Mouse (Mus musculus) midbrain, embryonic 16.5 days (tissue): ENCODE data around the gene Arhgef10l. TPM values are rescaled to one million over a fixed set of nuclear protein-coding genes. Genes with fewer than 3 reads are reported as not detected.
"Not testable (repeated sequence)": the region's sequence is repeated elsewhere in the genome, so short reads cannot be mapped to it uniquely, and the experiment has no call there.

Source experiments
- ATAC-seq: fragments of 200-750 bp; cut with Nextera tagmentation; 2 replicates; pipeline ENCODE4 v1.8.0; 2017; ENCODE audit warnings: moderate TSS enrichment
- H3K27ac ChIP-seq: fragments of 300-500 bp; sonication (generic); 2 replicates; pipeline ENCODE4 v1.5.1; 2014; ENCODE audit warnings: mild to moderate bottlenecking, low read length, mixed read lengths
- H3K27me3 ChIP-seq: fragments of 300-500 bp; sonication (generic); 2 replicates; pipeline ENCODE4 v1.6.1; 2014; ENCODE audit warnings: low read depth, low read length, mixed read lengths; ENCODE audit not compliant: control insufficient read depth, insufficient read depth
- H3K36me3 ChIP-seq: fragments of 300-500 bp; sonication (generic); 2 replicates; pipeline ENCODE4 v1.6.1; 2014; ENCODE audit warnings: mild to moderate bottlenecking, low read length, moderate library complexity, mixed read lengths; ENCODE audit not compliant: control insufficient read depth, insufficient read depth
- H3K4me1 ChIP-seq: fragments of 300-500 bp; sonication (generic); 2 replicates; pipeline ENCODE4 v1.6.1; 2014; ENCODE audit warnings: mild to moderate bottlenecking, low read length, mixed read lengths; ENCODE audit not compliant: control insufficient read depth, insufficient read depth
- H3K4me2 ChIP-seq: fragments of 300-500 bp; sonication (generic); 2 replicates; pipeline ENCODE4 v1.6.1; 2014; ENCODE audit warnings: mild to moderate bottlenecking, low read length, mixed read lengths
- H3K4me3 ChIP-seq: fragments of 300-500 bp; sonication (generic); 2 replicates; pipeline ENCODE4 v1.5.1; 2014; ENCODE audit warnings: low read depth, mild to moderate bottlenecking, low read length, moderate library complexity, mixed read lengths
- H3K9ac ChIP-seq: fragments of 300-500 bp; sonication (generic); 2 replicates; pipeline ENCODE4 v1.6.1; 2014; ENCODE audit warnings: low read depth, low read length, mixed read lengths
- H3K9me3 ChIP-seq: fragments of 300-500 bp; sonication (generic); replicated peaks from 2 replicates; pipeline ENCODE4 v1.6.1; 2014; ENCODE audit warnings: mild to moderate bottlenecking, low read length, mixed read lengths; ENCODE audit not compliant: control insufficient read depth, poor library complexity, severe bottlenecking
- WGBS: fragments of 180-500 bp; shearing (Covaris S2); extraction: QIAGEN DNeasy Blood & Tissue Kit; methylation state at CpG from one replicate; pipeline ENCODE4 v1.1.7; 2014; 5-methylcytosine and 5-hydroxymethylcytosine counted together
- polyA plus RNA-seq: library from polyadenylated mRNA; unstranded; fragments of >200 nt; fragmentation: Nextera tagmentation; extraction: Ambion mirVana; gene quantifications from 2 replicates; pipeline ENCODE4 v1.2.1, GENCODE M21; 2015

Gene Arhgef10l
- polyA plus RNA-seq, 1 experiment from 2014 or later, result 24.5 TPM

GRCm38 (mm10) chr4:140569394-140569793, 96.4 kb downstream of the Arhgef10l start:
- Histone ChIP-seq H3K36me3 (peaks cover 39% of the 10 kb centered on the region), H3K9ac (no peak overlapping the region), H3K9me3 (no peaks in the 10 kb centered on the region), H3K4me2 (no peak overlapping the region), H3K27ac (no peak overlapping the region), H3K4me3 (no peak overlapping the region), H3K4me1 (no peaks in the 10 kb centered on the region), H3K27me3 (no peaks in the 10 kb centered on the region)
- WGBS, result 79% methylated on average over 2 of the region's 2 CpGs
- ATAC-seq, result no peak

- H3K9me3 ChIP-seq, result no peaks in the 10 kb centered on the region
- peaks cover 43% of the 10 kb centered on the region for H3K36me3 ChIP-seq
- no peaks in the 10 kb centered on the region for H3K27me3 ChIP-seq
- H3K9ac ChIP-seq, result no peak overlapping the region
- H3K4me1 ChIP-seq, result no peaks in the 10 kb centered on the region
- H3K4me2 ChIP-seq, result no peak overlapping the region
- H3K4me3 ChIP-seq, result no peak overlapping the region
- no peak for ATAC-seq
- no peak overlapping the region for H3K27ac ChIP-seq
- 97% methylated on average over 11 of the region's 11 CpGs for WGBS
Observed at GRCm38 (mm10) chr4:140567911-140568480, 97.8 kb downstream of the Arhgef10l start.

GRCm38 (mm10) chr4:140566785-140567184, 99.0 kb downstream of the Arhgef10l start:
- ATAC-seq, result no peak

GRCm38 (mm10) chr4:140564459-140564858, 101.4 kb downstream of the Arhgef10l start:
- H3K27me3 ChIP-seq, ATAC-seq, H3K9ac ChIP-seq, H3K27ac ChIP-seq, H3K9me3 ChIP-seq, H3K4me3 ChIP-seq, H3K4me1 ChIP-seq, H3K4me2 ChIP-seq: not testable (repeated sequence)
- WGBS, result 95% methylated on average over 1 of the region's 1 CpGs
- H3K36me3 ChIP-seq, result peaks cover 65% of the 10 kb centered on the region

More at GRCm38 (mm10) chr4:140566785-140567184, 99.0 kb downstream of the Arhgef10l start:
- 94% methylated on average over 14 of the region's 14 CpGs for WGBS
- Histone ChIP-seq H3K9me3 (no peaks in the 10 kb centered on the region), H3K4me1 (no peaks in the 10 kb centered on the region), H3K27ac (no peak overlapping the region), H3K36me3 (peaks cover 53% of the 10 kb centered on the region), H3K4me2 (no peak overlapping the region), H3K4me3 (no peak overlapping the region), H3K9ac (no peak overlapping the region), H3K27me3 (no peaks in the 10 kb centered on the region)

GRCm38 (mm10) chr4:140562461-140563178, 103.2 kb downstream of the Arhgef10l start:
- no peaks in the 10 kb centered on the region for H3K9me3 ChIP-seq
- peaks cover 54% of the 10 kb centered on the region for H3K36me3 ChIP-seq
- H3K9ac ChIP-seq, result no peak overlapping the region
- 85% methylated on average over 10 of the region's 10 CpGs for WGBS
- 0 out of 2 replicates have a peak, but pooled peaks have one; percentile 53 for ATAC-seq
- H3K4me3 ChIP-seq, result no peak overlapping the region
- H3K27ac ChIP-seq, result no peak overlapping the region
- no peaks in the 10 kb centered on the region for H3K27me3 ChIP-seq
- no peak overlapping the region for H3K4me2 ChIP-seq
- H3K4me1 ChIP-seq, result no peaks in the 10 kb centered on the region

GRCm38 (mm10) chr4:140561744-140562143, 104.1 kb downstream of the Arhgef10l start:
- Histone ChIP-seq H3K27ac (no peak overlapping the region), H3K4me3 (no peak overlapping the region), H3K9ac (no peak overlapping the region), H3K9me3 (no peaks in the 10 kb centered on the region), H3K27me3 (no peaks in the 10 kb centered on the region), H3K4me1 (no peaks in the 10 kb centered on the region), H3K36me3 (peaks cover 46% of the 10 kb centered on the region), H3K4me2 (no peak overlapping the region)
- ATAC-seq, result no peak
- over 99% methylated on average over 3 of the region's 3 CpGs for WGBS

GRCm38 (mm10) chr4:140559862-140560261, 106.0 kb downstream of the Arhgef10l start:
- ATAC-seq, result no peak
- Histone ChIP-seq H3K36me3 (peaks cover 34% of the 10 kb centered on the region), H3K27me3 (no peaks in the 10 kb centered on the region), H3K27ac (no peak overlapping the region), H3K4me1 (no peaks in the 10 kb centered on the region), H3K9me3 (no peaks in the 10 kb centered on the region), H3K4me3 (no peak overlapping the region), H3K4me2 (no peak overlapping the region), H3K9ac (no peak overlapping the region)
- WGBS, result 97% methylated on average over 4 of the region's 4 CpGs

GRCm38 (mm10) chr4:140558193-140558592, 107.6 kb downstream of the Arhgef10l start:
- no peaks in the 10 kb centered on the region for H3K9me3 ChIP-seq
- 80% methylated on average over 5 of the region's 5 CpGs for WGBS
- H3K4me3 ChIP-seq, result no peak overlapping the region
- H3K4me1 ChIP-seq, result no peaks in the 10 kb centered on the region
- H3K36me3 ChIP-seq, result peaks cover 32% of the 10 kb centered on the region
- H3K27me3 ChIP-seq, result no peaks in the 10 kb centered on the region
- ATAC-seq, result no peak
- no peak overlapping the region for H3K27ac ChIP-seq
- H3K4me2 ChIP-seq, result no peak overlapping the region
- H3K9ac ChIP-seq, result no peak overlapping the region

GRCm38 (mm10) chr4:140556561-140556960, 109.3 kb downstream of the Arhgef10l start:
- Histone ChIP-seq H3K27me3 (no peaks in the 10 kb centered on the region), H3K9ac (no peak overlapping the region), H3K4me1 (no peaks in the 10 kb centered on the region), H3K36me3 (peaks cover 28% of the 10 kb centered on the region), H3K27ac (no peak overlapping the region), H3K4me2 (no peak overlapping the region), H3K9me3 (no peaks in the 10 kb centered on the region), H3K4me3 (no peak overlapping the region)
- 75% methylated on average over 10 of the region's 10 CpGs for WGBS
- no peak for ATAC-seq
